Mouse (Mus musculus) midbrain, embryonic 11.5 days (tissue): ENCODE data around the gene Fam173b. TPM values are rescaled to one million over a fixed set of nuclear protein-coding genes. Genes with fewer than 3 reads are reported as not detected.

Source experiments
- ATAC-seq: fragments of 200-750 bp; cut with Nextera tagmentation; 2 replicates; pipeline ENCODE4 v1.8.0; 2017; ENCODE audit warnings: moderate TSS enrichment, moderate library complexity; ENCODE audit not compliant: low FRiP score
- DNase-seq: peaks from one replicate; pipeline ENCODE4 v3.0.0; 2015; ENCODE audit warnings: low spot score; ENCODE audit errors: missing footprints
- H3K27ac ChIP-seq: fragments of 300-500 bp; sonication (generic); 2 replicates; pipeline ENCODE4 v1.5.1; 2014; ENCODE audit warnings: low read depth, low read length
- H3K27me3 ChIP-seq: fragments of 300-500 bp; sonication (generic); 2 replicates; pipeline ENCODE4 v1.6.1; 2014; ENCODE audit warnings: mild to moderate bottlenecking, low read length, moderate library complexity, mixed read lengths; ENCODE audit not compliant: control insufficient read depth, insufficient read depth
- H3K36me3 ChIP-seq: fragments of 300-500 bp; sonication (generic); 2 replicates; pipeline ENCODE4 v1.6.1; 2014; ENCODE audit warnings: mild to moderate bottlenecking, low read length, moderate library complexity, mixed read lengths; ENCODE audit not compliant: control insufficient read depth, insufficient read depth
- H3K4me1 ChIP-seq: fragments of 300-500 bp; sonication (generic); 2 replicates; pipeline ENCODE4 v1.6.1; 2014; ENCODE audit warnings: low read length; ENCODE audit not compliant: control insufficient read depth, insufficient read depth
- H3K4me2 ChIP-seq: fragments of 300-500 bp; sonication (generic); 2 replicates; pipeline ENCODE4 v1.6.1; 2014; ENCODE audit warnings: mild to moderate bottlenecking, moderate library complexity
- H3K4me3 ChIP-seq: fragments of 300-500 bp; sonication (generic); 2 replicates; pipeline ENCODE4 v1.5.1; 2014; ENCODE audit warnings: low read depth, low read length
- H3K9ac ChIP-seq: fragments of 300-500 bp; sonication (generic); 2 replicates; pipeline ENCODE4 v1.6.1; 2014; ENCODE audit warnings: low read length
- H3K9me3 ChIP-seq: fragments of 300-500 bp; sonication (generic); 2 replicates; pipeline ENCODE4 v1.6.1; 2016; ENCODE audit warnings: low read length; ENCODE audit not compliant: control insufficient read depth
- WGBS: fragments of 180-500 bp; shearing (Covaris S2); extraction: QIAGEN DNeasy Blood & Tissue Kit; methylation state at CpG from one replicate; pipeline ENCODE4 v1.1.7; 2014; 5-methylcytosine and 5-hydroxymethylcytosine counted together
- polyA plus RNA-seq: library from polyadenylated mRNA; unstranded; fragments of >200 nt; fragmentation: Nextera tagmentation; extraction: Ambion mirVana; gene quantifications from 2 replicates; pipeline ENCODE4 v1.2.1, GENCODE M21; 2014

Fam173b gene
- polyA plus RNA-seq, 1 experiment from 2014 or later = 14.0 TPM

DNA sequence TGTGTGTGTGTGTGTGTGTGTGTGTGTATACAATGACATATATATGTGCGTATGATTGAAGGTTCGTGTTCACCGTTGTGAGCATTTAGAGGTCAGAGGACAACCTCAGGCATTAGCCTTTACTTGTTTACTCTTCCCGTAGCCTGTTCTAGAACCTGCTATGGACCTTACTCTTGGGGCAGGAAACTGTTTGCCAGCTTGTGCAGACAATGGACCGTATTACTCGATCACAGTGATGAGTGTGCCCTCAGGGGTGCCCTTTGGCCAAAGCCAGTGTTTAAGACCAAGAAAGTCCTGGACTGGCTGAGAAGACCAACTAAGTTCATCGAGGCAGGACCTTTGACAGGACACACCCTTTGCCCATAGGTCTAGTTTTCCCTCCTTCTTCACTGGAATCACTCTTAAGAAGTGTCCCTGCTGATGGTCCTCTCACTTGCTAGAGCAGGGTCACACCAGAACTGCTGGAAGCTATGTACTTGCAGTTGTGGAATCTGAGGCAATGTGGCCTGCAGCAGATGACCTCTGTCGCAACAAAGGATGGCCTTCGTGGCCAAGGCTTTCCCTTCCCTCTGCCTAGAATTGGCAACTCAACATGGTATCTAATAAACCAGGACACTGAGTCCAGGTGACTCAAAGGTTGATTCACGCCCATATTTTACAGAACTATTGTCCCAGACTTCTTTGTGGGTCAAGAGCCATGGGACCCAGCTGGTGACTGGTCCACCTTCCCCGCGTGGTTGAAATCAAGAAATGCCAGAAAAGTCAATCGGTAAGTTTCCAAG lies 18.2 kb upstream of the Fam173b start:
- Histone ChIP-seq H3K36me3 (no peaks in the 10 kb centered on the region), H3K27ac (no peak overlapping the region), H3K4me2 (no peak overlapping the region), H3K4me1 (no peaks in the 10 kb centered on the region), H3K4me3 (no peak overlapping the region), H3K9me3 (no peaks in the 10 kb centered on the region), H3K9ac (no peak overlapping the region), H3K27me3 (no peaks in the 10 kb centered on the region)
- peak; percentile 31 for DNase-seq
- ATAC-seq = no peak
- WGBS = 88% methylated on average over 13 of the region's 13 CpGs

DNA sequence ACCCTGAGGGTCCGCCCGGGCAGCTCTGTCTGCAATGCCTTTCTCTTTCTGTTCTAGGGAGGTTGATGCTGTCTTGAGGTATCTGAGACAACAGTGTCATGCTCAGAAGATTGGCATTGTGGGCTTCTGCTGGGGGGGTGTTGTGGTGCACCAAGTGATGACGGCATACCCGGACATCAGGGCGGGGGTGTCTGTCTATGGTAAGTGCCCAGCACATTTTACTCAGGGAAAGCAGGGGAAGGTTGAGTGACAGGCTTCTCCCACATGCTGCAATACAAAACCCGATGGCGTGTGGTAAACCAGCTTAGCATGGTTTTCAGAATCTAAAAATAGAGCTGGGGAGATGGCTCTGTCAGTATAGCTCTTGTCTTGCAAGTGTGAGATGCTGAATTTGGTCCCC lies 16.4 kb upstream of the Fam173b start:
- Histone ChIP-seq H3K4me1 (no peaks in the 10 kb centered on the region), H3K9ac (no peak overlapping the region), H3K27me3 (no peaks in the 10 kb centered on the region), H3K27ac (no peak overlapping the region), H3K36me3 (peaks cover 4% of the 10 kb centered on the region; the same call in 1 of the 2 replicates), H3K4me3 (no peak overlapping the region), H3K4me2 (no peak overlapping the region), H3K9me3 (no peaks in the 10 kb centered on the region)
- no peak for ATAC-seq
- DNase-seq = peak; percentile 41
- WGBS = 80% methylated on average over 7 of the region's 7 CpGs

DNA sequence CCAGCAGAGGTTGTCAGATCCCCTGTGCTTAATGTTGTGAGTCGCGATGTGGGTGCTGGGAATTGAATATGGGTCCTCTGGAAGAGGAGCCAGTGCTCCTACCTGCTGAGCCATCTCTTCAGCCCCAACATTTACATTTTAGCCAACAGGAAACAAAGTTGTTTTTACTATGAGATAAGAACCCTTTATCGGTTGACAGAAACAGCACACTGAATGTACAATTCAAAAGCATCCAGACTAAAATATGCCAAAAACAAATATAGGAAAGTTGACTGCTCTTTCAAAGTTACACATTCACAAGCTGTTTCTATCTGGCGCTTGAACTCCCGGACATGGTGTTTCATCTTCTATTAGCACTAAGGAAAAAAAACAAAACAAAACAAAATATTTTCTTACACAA lies 15.6 kb upstream of the Fam173b start:
- Histone ChIP-seq H3K4me2 (no peak overlapping the region), H3K9ac (no peak overlapping the region), H3K4me1 (no peaks in the 10 kb centered on the region), H3K4me3 (no peak overlapping the region), H3K27ac (no peak overlapping the region), H3K36me3 (peaks cover 9% of the 10 kb centered on the region), H3K9me3 (no peaks in the 10 kb centered on the region), H3K27me3 (no peaks in the 10 kb centered on the region)
- no peak for ATAC-seq
- no peak for DNase-seq
- 90% methylated on average over 5 of the region's 5 CpGs for WGBS

- DNase-seq (peak; percentile 98), ATAC-seq (peak; percentile 68)
- Histone ChIP-seq H3K27me3 (no peaks in the 10 kb centered on the region), H3K27ac (no peak overlapping the region), H3K4me3 (no peak overlapping the region), H3K4me2 (no peak overlapping the region), H3K9ac (no peak overlapping the region), H3K36me3 (peaks cover 13% of the 10 kb centered on the region), H3K4me1 (no peaks in the 10 kb centered on the region), H3K9me3 (no peaks in the 10 kb centered on the region)
- WGBS = 10% methylated on average over 4 of the region's 4 CpGs
These were observed 15.1 kb upstream of the Fam173b start for GRCm38 (mm10) chr15:31586519-31586918.

- no peak overlapping the region for H3K27ac ChIP-seq
- H3K4me2 ChIP-seq = no peak overlapping the region
- DNase-seq (peak; percentile 84), ATAC-seq (no peak)
- H3K4me1 ChIP-seq = no peaks in the 10 kb centered on the region
- H3K9ac ChIP-seq = no peak overlapping the region
- peaks cover 26% of the 10 kb centered on the region for H3K36me3 ChIP-seq
- no peaks in the 10 kb centered on the region for H3K27me3 ChIP-seq
- H3K9me3 ChIP-seq = no peaks in the 10 kb centered on the region
- 80% methylated on average over 2 of the region's 2 CpGs for WGBS
- no peak overlapping the region for H3K4me3 ChIP-seq
These were observed 13.9 kb upstream of the Fam173b start for GRCm38 (mm10) chr15:31587789-31588188.

DNA sequence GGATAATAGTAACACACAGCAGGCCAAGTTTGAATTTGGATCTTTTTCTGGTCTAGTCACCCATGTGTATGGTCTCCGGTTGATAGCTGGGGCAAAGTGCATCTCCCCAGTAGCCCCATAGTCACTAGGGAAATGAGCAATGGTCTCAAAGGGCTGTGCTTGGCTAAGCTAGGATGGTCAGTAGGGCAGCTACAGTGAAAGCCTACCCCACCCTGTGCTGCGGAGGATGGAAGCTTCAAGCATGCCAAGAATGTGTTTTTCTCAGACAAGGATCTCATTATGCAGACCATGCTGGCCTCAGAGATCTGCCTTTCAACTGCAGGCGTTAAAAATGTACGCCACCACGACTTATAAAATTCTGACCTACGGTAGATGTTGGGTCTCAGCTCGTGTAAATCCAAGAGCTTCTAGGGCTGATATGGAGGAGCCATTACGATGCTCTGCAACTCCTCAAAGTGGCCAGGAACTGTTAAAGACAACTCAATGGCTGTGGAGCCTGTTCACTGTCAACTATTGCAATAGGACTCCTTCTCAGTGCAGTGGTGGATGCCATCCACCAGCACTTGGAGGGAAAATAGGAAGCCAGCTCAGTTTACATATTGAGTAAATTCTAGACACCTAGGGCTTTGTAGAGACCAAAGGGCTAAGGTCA lies 12.5 kb upstream of the Fam173b start:
- Histone ChIP-seq H3K9me3 (no peaks in the 10 kb centered on the region), H3K36me3 (peaks cover 39% of the 10 kb centered on the region), H3K4me2 (no peak overlapping the region), H3K4me1 (no peaks in the 10 kb centered on the region), H3K4me3 (no peak overlapping the region), H3K27ac (no peak overlapping the region), H3K27me3 (no peaks in the 10 kb centered on the region), H3K9ac (no peak overlapping the region)
- 76% methylated on average over 8 of the region's 8 CpGs for WGBS
- no peak for ATAC-seq
- DNase-seq = peak; percentile 79

DNA sequence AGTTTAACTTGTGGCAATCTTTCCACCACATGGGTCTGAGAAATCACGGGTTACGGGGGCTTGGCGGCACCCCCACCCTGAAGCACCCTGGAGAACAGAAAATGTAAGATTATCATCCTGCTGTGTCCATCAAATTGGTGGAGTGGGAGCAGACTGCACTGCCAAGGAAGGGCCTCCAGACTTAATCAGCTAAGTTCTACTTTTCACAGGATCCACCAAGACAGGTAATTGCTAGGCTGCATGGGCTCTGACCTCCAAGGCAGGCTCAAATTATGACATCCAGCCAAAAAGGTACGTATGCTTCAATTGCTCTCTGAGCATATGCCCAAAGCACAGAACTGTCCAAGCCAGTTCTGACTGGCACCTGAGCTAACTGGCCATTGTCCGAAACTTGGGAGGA lies 11.5 kb upstream of the Fam173b start:
- WGBS = 90% methylated on average over 5 of the region's 5 CpGs
- ATAC-seq = no peak
- no peak overlapping the region for H3K4me2 ChIP-seq

GRCm38 (mm10) chr15:31592531-31592930 lies 9.1 kb upstream of the Fam173b start:
- peak; percentile 65 for DNase-seq
- Histone ChIP-seq H3K27ac (no peak overlapping the region), H3K27me3 (no peaks in the 10 kb centered on the region), H3K36me3 (peaks cover 50% of the 10 kb centered on the region), H3K9ac (no peak overlapping the region), H3K4me1 (no peaks in the 10 kb centered on the region), H3K4me2 (no peak overlapping the region), H3K4me3 (no peak overlapping the region), H3K9me3 (no peaks in the 10 kb centered on the region)
- no peak for ATAC-seq
- 90% methylated on average over 8 of the region's 8 CpGs for WGBS

More for the DNA sequence above, 11.5 kb upstream of the Fam173b start:
- Histone ChIP-seq H3K27ac (no peak overlapping the region), H3K9me3 (no peaks in the 10 kb centered on the region), H3K4me3 (no peak overlapping the region), H3K27me3 (no peaks in the 10 kb centered on the region), H3K4me1 (no peaks in the 10 kb centered on the region), H3K9ac (no peak overlapping the region), H3K36me3 (peaks cover 42% of the 10 kb centered on the region)
- DNase-seq = peak; percentile 81

DNA sequence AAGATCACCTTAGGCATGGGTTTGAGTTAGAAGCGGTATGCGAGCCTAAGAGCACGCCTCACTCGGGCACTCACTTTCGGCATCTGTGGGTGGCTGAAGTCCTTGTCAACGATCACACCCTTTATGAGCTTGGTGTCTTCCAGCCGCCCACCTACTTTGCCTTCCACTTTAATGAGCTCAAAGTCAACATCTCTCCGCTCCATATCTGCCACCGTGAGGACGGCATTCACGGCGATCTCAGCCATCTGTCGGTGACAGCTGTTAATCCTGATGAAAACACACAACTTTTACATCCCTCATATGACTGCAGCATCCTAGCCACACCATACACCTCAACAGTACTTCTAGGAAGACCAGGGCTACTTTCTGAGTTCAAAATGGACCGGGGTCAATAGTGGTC lies 7.4 kb upstream of the Fam173b start:
- peaks cover 4% of the 10 kb centered on the region; the same call in 1 of the 2 replicates for H3K4me1 ChIP-seq
- no peaks in the 10 kb centered on the region for H3K27me3 ChIP-seq
- DNase-seq = peak; percentile 26
- no peak overlapping the region for H3K4me2 ChIP-seq
- no peak for ATAC-seq
- H3K36me3 ChIP-seq = peaks cover 50% of the 10 kb centered on the region
- H3K27ac ChIP-seq = no peak overlapping the region
- WGBS = 95% methylated on average over 14 of the region's 14 CpGs
- H3K9me3 ChIP-seq = no peaks in the 10 kb centered on the region
- H3K4me3 ChIP-seq = no peak overlapping the region
- no peak overlapping the region for H3K9ac ChIP-seq
